Mouse (Mus musculus) ES-Bruce4 (cell line): Measurements from ENCODE around the gene Rnf34.

Experiments used
- CTCF ChIP-seq: IDR thresholded peaks from one replicate; pipeline ENCODE4 v1.8.1; 2011; ENCODE audit warnings: low read depth, low read length
- EP300 ChIP-seq: IDR thresholded peaks from 2 replicates; pipeline ENCODE4 v1.6.1; 2011; ENCODE audit warnings: low read depth, low read length; ENCODE audit not compliant: insufficient read depth
- POLR2A ChIP-seq: IDR thresholded peaks from one replicate; pipeline ENCODE4 v1.8.1; 2011; ENCODE audit warnings: low read length; ENCODE audit not compliant: insufficient read depth

DNA sequence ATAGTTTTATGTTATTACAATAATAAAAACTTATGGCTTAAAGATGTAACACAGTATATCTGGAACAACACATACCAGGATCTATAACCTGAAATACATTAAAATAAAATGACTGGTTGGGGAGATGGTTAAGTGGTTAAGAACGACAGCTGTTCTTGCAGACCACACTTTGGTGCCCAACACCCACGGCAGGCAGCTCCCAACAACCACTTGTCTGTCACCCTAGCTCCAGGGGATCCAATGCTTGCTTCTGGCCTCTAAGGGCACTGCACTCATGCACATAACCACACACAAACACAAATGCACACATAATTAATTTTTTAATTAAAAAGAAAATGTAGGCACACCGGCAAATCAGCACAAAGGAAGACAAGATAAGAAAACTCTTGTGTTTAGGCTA, 37.1 kb upstream of the Rnf34 start:
- no peak for TF ChIP-seq POLR2A
- TF ChIP-seq CTCF: no peak
- no peak for TF ChIP-seq EP300
